Mouse (Mus musculus): Measurements from ENCODE around the gene Ehhadh. TPM values are rescaled to one million over a fixed set of nuclear protein-coding genes. Genes with fewer than 3 reads are reported as not detected.
A peak's percentile ranks its signal among the peaks of the same experiment; 100 is the strongest.
"Not testable (repeated sequence)": the region's sequence is repeated elsewhere in the genome, so short reads cannot be mapped to it uniquely, and the experiment has no call there.

Gene Ehhadh
- polyA plus RNA-seq, 1 experiment from 2014 or later, result 1.8 TPM

DNA sequence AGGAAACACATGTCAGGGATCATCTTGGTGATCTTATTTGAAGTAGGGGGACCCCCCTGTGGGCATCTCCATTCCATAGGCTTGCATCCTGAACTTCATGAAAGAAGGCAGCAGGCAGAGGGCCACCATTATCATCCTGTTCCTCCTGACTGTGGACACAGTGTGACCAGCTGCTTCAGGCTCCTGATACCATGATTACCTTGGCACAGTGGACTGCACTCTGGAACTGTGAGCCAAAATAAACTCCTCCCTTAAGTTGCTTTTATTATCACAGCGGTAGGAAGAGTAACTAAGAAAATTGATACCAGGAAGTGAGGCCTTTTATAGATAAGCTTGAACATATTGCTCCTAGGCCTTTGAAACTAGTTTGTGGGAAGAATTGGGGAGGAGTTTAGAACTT, 19.3 kb upstream of the Ehhadh start:
- no peak for ATAC-seq
- Histone ChIP-seq H3K9ac (ENCODE audit: low read depth, low read length) (no peak overlapping the region), H3K27ac (ENCODE audit: low read length) (no peak overlapping the region), H3K27me3 (ENCODE audit: control insufficient read depth, insufficient read depth, low read depth, low read length) (no peaks in the 10 kb centered on the region), H3K36me3 (ENCODE audit: control insufficient read depth, insufficient read depth, low read length) (peaks cover 21% of the 10 kb centered on the region), H3K4me3 (ENCODE audit: low read depth, low read length) (no peak overlapping the region), H3K9me3 (replicated peaks; ENCODE audit: control insufficient read depth, low read length, poor library complexity, severe bottlenecking) (no peaks in the 10 kb centered on the region), H3K4me1 (ENCODE audit: control insufficient read depth, insufficient read depth, low read length) (no peaks in the 10 kb centered on the region), H3K4me2 (ENCODE audit: low read length) (no peak overlapping the region)
- 94% methylated on average over 1 of the region's 1 CpGs for WGBS

GRCm38 (mm10) chr16:21804258-21804657, 16.7 kb upstream of the Ehhadh start:
- Histone ChIP-seq H3K4me1 (ENCODE audit: control insufficient read depth, insufficient read depth, low read length) (no peaks in the 10 kb centered on the region), H3K9ac (ENCODE audit: low read depth, low read length) (no peak overlapping the region), H3K27me3 (ENCODE audit: control insufficient read depth, insufficient read depth, low read depth, low read length) (no peaks in the 10 kb centered on the region), H3K27ac (ENCODE audit: low read length) (no peak overlapping the region), H3K4me2 (ENCODE audit: low read length) (no peak overlapping the region), H3K36me3 (ENCODE audit: control insufficient read depth, insufficient read depth, low read length) (peaks cover 23% of the 10 kb centered on the region), H3K9me3 (replicated peaks; ENCODE audit: control insufficient read depth, low read length, poor library complexity, severe bottlenecking) (no peaks in the 10 kb centered on the region), H3K4me3 (ENCODE audit: low read depth, low read length) (no peak overlapping the region)
- ATAC-seq, result no peak
- 96% methylated on average over 1 of the region's 1 CpGs for WGBS

DNA sequence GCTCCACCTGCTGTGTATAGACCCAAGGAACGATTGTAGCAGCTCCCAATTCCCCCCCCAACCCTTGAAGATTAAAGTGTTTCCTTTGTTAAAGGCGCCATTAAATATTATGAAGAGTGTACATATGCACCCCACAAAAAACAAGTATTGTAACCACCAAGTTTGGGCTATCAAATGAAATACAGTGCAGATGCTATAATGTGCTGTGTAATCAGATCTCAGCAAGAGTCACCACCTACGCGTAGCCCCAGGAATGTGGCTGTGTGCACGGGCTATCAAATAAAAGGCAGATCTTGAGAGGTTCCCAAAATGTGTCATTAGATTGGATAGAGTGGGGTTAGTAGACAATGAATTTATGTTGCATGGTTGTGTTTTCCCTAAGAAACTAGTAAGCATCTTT, 7.5 kb upstream of the Ehhadh start:
- 14% methylated on average over 5 of the region's 5 CpGs for WGBS

DNA sequence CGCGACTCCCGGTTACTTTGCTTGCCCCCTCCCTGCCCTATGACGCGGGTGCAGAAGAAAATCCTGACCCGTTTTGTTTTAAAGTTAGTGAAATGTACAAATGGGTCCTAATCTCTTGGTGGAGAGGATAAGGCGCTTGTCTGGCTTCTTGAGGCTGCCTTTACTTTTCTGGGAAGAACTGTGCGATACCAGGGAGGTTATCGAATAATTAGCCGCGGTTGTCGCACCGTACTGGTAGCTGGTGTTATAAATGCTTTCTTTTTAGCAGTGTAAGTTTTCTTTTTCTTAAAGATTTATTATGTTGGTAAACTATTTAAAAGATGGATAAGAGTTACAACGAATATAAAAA, 7.1 kb upstream of the Ehhadh start:
- ATAC-seq, result peak; percentile 38
- no peaks in the 10 kb centered on the region for H3K9me3 ChIP-seq (replicated peaks; ENCODE audit: control insufficient read depth, low read length, poor library complexity, severe bottlenecking)
- H3K9ac ChIP-seq (ENCODE audit: low read depth, low read length), result peak overlapping the region; percentile 78
- H3K36me3 ChIP-seq (ENCODE audit: control insufficient read depth, insufficient read depth, low read length), result peaks cover 9% of the 10 kb centered on the region; the same call in 1 of the 2 replicates
- H3K4me2 ChIP-seq (ENCODE audit: low read length), result peak overlapping the region; percentile 69
- peak overlapping the region; percentile 72 for H3K27ac ChIP-seq (ENCODE audit: low read length)
- WGBS, result 1% methylated on average over 14 of the region's 14 CpGs
- H3K27me3 ChIP-seq (ENCODE audit: control insufficient read depth, insufficient read depth, low read depth, low read length), result no peaks in the 10 kb centered on the region
- peak overlapping the region; percentile 67 for H3K4me3 ChIP-seq (ENCODE audit: low read depth, low read length)
- H3K4me1 ChIP-seq (ENCODE audit: control insufficient read depth, insufficient read depth, low read length), result peaks cover 16% of the 10 kb centered on the region

More for the DNA sequence above, 7.5 kb upstream of the Ehhadh start:
- Histone ChIP-seq H3K4me2 (ENCODE audit: low read length) (peak overlapping the region; percentile 69), H3K4me1 (ENCODE audit: control insufficient read depth, insufficient read depth, low read length) (peaks cover 16% of the 10 kb centered on the region), H3K27me3 (ENCODE audit: control insufficient read depth, insufficient read depth, low read depth, low read length) (no peaks in the 10 kb centered on the region), H3K9me3 (replicated peaks; ENCODE audit: control insufficient read depth, low read length, poor library complexity, severe bottlenecking) (no peaks in the 10 kb centered on the region), H3K36me3 (ENCODE audit: control insufficient read depth, insufficient read depth, low read length) (peaks cover 9% of the 10 kb centered on the region; the same call in 1 of the 2 replicates), H3K9ac (ENCODE audit: low read depth, low read length) (peak overlapping the region; percentile 78), H3K4me3 (ENCODE audit: low read depth, low read length) (peak overlapping the region; percentile 67), H3K27ac (ENCODE audit: low read length) (no peak overlapping the region)
- ATAC-seq, result no peak; the same call in 1 of the 2 replicates

- H3K9ac ChIP-seq (ENCODE audit: low read depth, low read length), result peak within 1 kb of the TSS; percentile 78
- H3K4me1 ChIP-seq (ENCODE audit: control insufficient read depth, insufficient read depth, low read length), result peaks cover 16% of the 10 kb centered on the region
- H3K9me3 ChIP-seq (replicated peaks; ENCODE audit: control insufficient read depth, low read length, poor library complexity, severe bottlenecking), result no peaks in the 10 kb centered on the region
- ATAC-seq, result peak; percentile 99
- WGBS, result 2% methylated on average over 47 of the region's 47 CpGs
- no peaks in the 10 kb centered on the region for H3K27me3 ChIP-seq (ENCODE audit: control insufficient read depth, insufficient read depth, low read depth, low read length)
- H3K27ac ChIP-seq (ENCODE audit: low read length), result peak within 1 kb of the TSS; percentile 72
- peaks cover 3% of the 10 kb centered on the region; the same call in 1 of the 2 replicates for H3K36me3 ChIP-seq (ENCODE audit: control insufficient read depth, insufficient read depth, low read length)
- peak within 1 kb of the TSS; percentile 67 for H3K4me3 ChIP-seq (ENCODE audit: low read depth, low read length)
- peak within 1 kb of the TSS; percentile 69 for H3K4me2 ChIP-seq (ENCODE audit: low read length)
Observed at GRCm38 (mm10) chr16:21793875-21794696, 6.5 kb upstream of the Ehhadh start, which contains the start of gene Map3k13. Map3k13 (plus strand) TSS chr16:21794346.

- WGBS, result 43% methylated on average over 2 of the region's 2 CpGs
- 0 out of 2 replicates have a peak, but pooled peaks have one; percentile 0 for ATAC-seq
- H3K27ac ChIP-seq (ENCODE audit: low read length), result peak overlapping the region; percentile 72
Observed at GRCm38 (mm10) chr16:21793080-21793810, 5.6 kb upstream of the Ehhadh start.

GRCm38 (mm10) chr16:21791779-21792178, 4.2 kb upstream of the Ehhadh start:
- no peak for ATAC-seq
- H3K4me2 ChIP-seq (ENCODE audit: low read length), result no peak overlapping the region
- 56% methylated on average over 3 of the region's 3 CpGs for WGBS
- H3K4me1 ChIP-seq (ENCODE audit: control insufficient read depth, insufficient read depth, low read length), result peaks cover 16% of the 10 kb centered on the region
- H3K4me3 ChIP-seq (ENCODE audit: low read depth, low read length), result no peak overlapping the region
- no peak overlapping the region for H3K9ac ChIP-seq (ENCODE audit: low read depth, low read length)
- no peaks in the 10 kb centered on the region for H3K36me3 ChIP-seq (ENCODE audit: control insufficient read depth, insufficient read depth, low read length)
- H3K9me3 ChIP-seq (replicated peaks; ENCODE audit: control insufficient read depth, low read length, poor library complexity, severe bottlenecking), result no peaks in the 10 kb centered on the region
- H3K27me3 ChIP-seq (ENCODE audit: control insufficient read depth, insufficient read depth, low read depth, low read length), result no peaks in the 10 kb centered on the region
- no peak overlapping the region for H3K27ac ChIP-seq (ENCODE audit: low read length)

More at GRCm38 (mm10) chr16:21793080-21793810, 5.6 kb upstream of the Ehhadh start:
- H3K27me3 ChIP-seq (ENCODE audit: control insufficient read depth, insufficient read depth, low read depth, low read length); H3K36me3 ChIP-seq (ENCODE audit: control insufficient read depth, insufficient read depth, low read length); H3K9me3 ChIP-seq (replicated peaks; ENCODE audit: control insufficient read depth, low read length, poor library complexity, severe bottlenecking): not testable (repeated sequence)
- Histone ChIP-seq H3K9ac (ENCODE audit: low read depth, low read length) (peak overlapping the region; percentile 21; the same call in 1 of the 2 replicates), H3K4me3 (ENCODE audit: low read depth, low read length) (peak overlapping the region; percentile 67), H3K4me2 (ENCODE audit: low read length) (peak overlapping the region; percentile 57), H3K4me1 (ENCODE audit: control insufficient read depth, insufficient read depth, low read length) (peaks cover 16% of the 10 kb centered on the region)

- Histone ChIP-seq H3K9ac (ENCODE audit: low read depth, low read length) (no peak overlapping the region), H3K9me3 (replicated peaks; ENCODE audit: control insufficient read depth, low read length, poor library complexity, severe bottlenecking) (no peaks in the 10 kb centered on the region), H3K27me3 (ENCODE audit: control insufficient read depth, insufficient read depth, low read depth, low read length) (no peaks in the 10 kb centered on the region), H3K36me3 (ENCODE audit: control insufficient read depth, insufficient read depth, low read length) (no peaks in the 10 kb centered on the region), H3K4me2 (ENCODE audit: low read length) (no peak overlapping the region), H3K4me1 (ENCODE audit: control insufficient read depth, insufficient read depth, low read length) (peaks cover 9% of the 10 kb centered on the region), H3K27ac (ENCODE audit: low read length) (no peak overlapping the region), H3K4me3 (ENCODE audit: low read depth, low read length) (no peak overlapping the region)
- ATAC-seq, result no peak
- WGBS, result 17% methylated on average over 1 of the region's 1 CpGs
Observed at GRCm38 (mm10) chr16:21790469-21790868, 2.9 kb upstream of the Ehhadh start.

GRCm38 (mm10) chr16:21789180-21789579, 1.6 kb upstream of the Ehhadh start:
- 79% methylated on average over 2 of the region's 2 CpGs for WGBS
- Histone ChIP-seq H3K27me3 (ENCODE audit: control insufficient read depth, insufficient read depth, low read depth, low read length) (no peaks in the 10 kb centered on the region), H3K4me3 (ENCODE audit: low read depth, low read length) (no peak overlapping the region), H3K4me2 (ENCODE audit: low read length) (no peak overlapping the region), H3K9ac (ENCODE audit: low read depth, low read length) (no peak overlapping the region), H3K27ac (ENCODE audit: low read length) (no peak overlapping the region), H3K4me1 (ENCODE audit: control insufficient read depth, insufficient read depth, low read length) (peaks cover 4% of the 10 kb centered on the region; the same call in 1 of the 2 replicates), H3K9me3 (replicated peaks; ENCODE audit: control insufficient read depth, low read length, poor library complexity, severe bottlenecking) (no peaks in the 10 kb centered on the region), H3K36me3 (ENCODE audit: control insufficient read depth, insufficient read depth, low read length) (no peaks in the 10 kb centered on the region)
- ATAC-seq, result no peak
